Mouse (Mus musculus): ENCODE measurements around the gene Sema5b.

Sema5b gene

DNA sequence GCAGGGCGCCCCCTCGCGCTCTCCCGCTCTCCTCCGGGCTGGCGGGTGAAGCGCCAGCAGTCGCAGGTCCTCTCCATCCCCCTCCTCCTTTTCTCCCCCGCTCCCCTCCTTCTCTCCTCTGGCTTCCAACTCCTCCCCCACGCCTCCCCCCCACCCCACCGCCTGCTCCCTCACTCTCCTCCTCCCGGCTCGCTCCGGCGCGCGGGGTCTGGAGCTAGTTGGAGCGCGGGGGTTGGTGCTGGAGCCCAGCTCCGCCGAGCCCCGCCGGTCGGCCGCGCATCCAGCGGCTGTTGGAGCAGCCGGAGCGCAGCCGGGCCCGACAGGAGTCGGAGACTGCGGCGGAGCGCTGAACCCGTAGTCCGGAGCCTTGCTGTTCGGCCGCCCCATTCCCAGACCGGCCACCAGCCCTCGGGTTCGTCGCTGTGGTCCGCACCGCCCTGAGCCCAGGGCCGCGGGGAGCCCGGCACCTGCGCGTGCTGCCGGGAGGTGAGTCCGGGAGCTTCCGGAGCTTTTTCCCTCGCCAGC lies at the start of gene Sema5b:
Gene Sema5b (plus strand): TSS at position 29 of the 525 bp plus-strand sequence.
- DNase-seq: peak; percentile 89

DNA sequence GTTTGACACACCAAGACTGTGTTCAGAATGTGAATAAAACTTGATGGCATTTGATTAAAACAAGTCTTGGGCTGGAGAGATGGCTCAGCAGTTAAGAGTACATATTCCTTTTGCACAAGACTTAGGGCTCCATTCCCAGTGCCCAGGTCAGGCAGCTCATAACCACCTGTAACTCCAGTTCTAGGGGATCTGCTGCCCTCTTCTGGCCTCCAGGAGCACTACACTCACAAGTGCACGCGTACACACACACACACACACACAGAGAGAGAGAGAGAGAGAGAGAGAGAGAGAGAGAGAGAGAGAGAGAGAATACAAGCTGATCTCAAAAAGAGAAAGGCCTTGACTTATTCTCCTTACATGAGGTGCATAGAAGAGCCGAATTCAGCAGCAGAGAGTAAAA lies 40.6 kb upstream of the Sema5b start:
- no peak for DNase-seq

DNA sequence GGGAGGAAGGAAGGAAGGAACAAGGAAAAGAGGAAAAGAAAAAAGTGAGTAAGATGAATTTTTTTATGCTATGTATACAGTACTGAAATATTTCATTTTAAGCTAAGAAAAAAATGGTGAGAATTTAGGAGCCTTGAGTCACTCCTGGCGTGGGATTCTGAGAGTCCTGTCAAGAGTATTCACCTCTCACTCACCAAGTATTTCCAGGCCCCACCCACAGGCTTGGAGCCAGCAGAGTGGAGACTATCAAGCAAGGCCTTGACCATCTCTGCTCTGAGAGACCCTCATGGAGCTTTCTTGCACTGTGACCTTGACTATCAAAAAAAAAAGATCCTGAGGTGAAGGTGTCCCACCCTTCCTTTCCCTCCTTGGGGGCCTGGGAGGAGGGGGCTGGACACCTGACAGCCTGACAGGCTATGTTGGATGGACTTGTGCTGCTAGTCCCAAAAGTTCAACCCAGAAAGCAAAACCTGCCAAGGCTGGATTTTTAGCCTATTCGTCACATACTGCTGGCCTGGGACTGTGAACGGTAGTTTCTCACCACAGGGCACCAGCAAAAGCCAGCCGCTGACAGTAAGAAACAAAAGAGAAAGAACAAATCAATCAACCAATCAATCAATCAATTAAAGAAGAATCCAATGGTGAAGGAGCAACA lies 39.7 kb upstream of the Sema5b start:
- DNase-seq: no peak

DNA sequence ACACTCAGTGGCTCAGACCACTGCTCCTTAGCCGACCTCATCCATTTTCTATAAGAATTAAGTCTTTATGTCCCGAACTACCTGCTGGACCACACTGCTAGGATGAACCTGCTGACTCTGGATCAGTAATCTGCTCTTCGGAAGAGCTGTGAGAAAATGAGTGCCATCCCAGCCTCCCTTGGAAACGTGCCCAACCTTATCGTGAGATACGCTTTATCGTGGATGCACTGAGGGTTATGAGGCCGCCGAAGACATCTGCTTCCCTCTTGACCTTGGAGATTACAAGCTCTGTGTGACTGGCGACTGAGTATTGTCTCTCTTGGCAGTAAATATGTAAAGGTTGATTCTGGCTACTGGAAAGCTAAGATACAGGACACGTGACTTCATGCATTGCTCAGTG lies 38.5 kb upstream of the Sema5b start:
- no peak for DNase-seq

DNA sequence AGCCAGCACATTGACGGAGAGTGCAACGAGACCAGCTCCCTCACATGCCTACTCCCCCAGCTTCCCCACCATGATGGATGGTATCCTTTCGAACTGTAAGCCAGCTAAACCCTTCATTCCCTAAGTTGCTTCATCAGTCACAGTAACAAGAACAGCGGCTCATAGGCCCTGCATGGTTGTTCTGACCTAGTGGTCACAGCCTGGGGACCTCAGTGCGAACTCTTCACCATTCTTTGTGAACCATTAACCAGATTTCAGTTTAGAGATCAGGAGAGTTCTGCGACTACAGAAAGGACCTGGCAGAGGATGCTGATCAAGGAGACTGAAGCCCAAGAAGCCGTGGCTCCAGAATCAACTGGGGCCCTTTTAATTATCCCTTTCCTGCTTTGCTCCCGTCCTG lies 36.7 kb upstream of the Sema5b start:
- no peak for DNase-seq

GRCm38 (mm10) chr16:35505786-35506185 lies 35.2 kb upstream of the Sema5b start:
- no peak for DNase-seq

DNA sequence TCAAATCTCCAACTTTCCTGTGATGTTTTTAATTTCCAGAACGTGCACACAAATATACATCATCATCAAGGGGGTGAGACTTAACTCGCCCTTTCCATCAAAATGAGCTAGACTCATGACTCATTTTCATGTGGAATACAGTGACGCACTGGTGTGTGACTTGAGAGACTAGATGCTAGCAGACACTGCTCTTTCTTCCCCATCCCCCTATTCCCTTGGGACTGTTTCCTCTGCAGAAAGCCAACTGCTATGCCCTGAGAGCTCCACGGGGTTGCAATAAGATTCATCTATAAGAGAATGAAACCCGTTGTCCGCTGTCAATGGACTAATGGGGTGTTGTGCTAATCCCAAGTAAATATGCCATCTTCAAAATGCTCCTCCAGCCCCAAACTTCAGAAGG lies 32.4 kb upstream of the Sema5b start:
- DNase-seq: no peak

DNA sequence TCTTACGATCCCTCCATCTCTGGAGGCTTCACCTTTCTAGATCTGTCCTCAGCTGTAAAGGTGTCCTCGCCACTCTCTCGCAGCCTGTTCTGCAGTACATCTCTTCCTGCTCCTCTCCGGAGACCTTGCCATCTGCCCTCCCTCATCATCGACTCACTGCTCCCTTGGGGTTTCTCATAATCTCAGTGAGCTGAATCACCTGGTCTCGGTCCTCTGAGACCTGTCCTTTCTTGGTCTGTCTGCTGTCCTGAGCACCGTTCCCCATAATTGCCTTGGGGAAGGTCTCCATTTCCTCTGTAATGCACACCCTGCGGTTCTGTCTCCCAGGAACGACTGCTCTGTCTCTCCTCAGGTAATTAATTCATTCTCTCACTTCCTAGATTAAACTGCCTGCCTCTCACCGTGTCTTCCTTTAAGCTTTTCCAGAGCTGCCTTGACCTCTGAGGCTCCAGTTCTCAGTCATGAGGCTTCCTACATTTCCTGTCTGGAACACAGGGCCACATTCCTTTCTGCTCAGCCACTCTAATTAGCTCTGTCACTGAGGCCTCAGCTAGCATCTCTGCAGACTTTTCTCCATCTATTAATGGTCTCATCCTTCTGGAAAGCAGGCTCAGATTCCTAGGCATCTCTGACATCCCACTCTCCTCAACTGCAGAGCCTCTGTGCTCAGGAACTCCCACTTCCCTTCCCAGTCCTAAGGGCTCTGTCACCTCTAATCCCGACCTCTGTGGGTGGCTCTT lies 31.4 kb upstream of the Sema5b start:
- no peak for DNase-seq

DNA sequence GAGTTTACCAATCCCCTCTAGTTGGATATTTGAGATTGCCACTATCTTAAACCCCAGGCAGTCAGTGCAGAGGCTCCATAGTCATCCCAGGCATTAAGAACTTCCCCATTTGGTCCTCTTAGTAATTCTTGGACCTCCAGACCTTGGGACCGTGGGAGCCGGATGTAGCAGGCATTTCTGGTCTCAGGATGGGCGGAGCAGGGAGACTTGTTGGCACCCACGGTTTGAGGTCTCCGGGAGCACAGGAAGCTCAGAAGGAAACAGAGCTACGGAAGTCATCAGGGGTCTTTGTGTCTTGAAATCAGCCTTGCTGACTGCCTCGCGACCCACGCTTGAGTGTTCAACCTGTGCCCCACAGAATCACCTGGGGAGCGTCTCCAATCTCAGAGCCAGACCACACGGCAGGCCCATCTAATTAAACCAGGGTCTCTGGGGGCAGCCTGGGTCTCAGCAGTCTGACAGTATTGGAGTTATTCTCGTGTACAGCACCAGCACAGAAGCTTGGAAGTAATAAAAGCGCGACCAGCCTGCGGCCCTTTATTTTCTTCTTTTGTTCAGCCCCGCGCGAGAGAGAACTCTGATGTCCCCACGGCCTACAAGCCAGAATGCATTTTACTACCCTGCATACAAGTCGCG lies 24.9 kb upstream of the Sema5b start:
- DNase-seq: no peak

- DNase-seq: peak; percentile 59
These were observed 22.7 kb upstream of the Sema5b start for GRCm38 (mm10) chr16:35517976-35518951.

GRCm38 (mm10) chr16:35519245-35519644 lies 21.7 kb upstream of the Sema5b start:
- no peak for DNase-seq

DNA sequence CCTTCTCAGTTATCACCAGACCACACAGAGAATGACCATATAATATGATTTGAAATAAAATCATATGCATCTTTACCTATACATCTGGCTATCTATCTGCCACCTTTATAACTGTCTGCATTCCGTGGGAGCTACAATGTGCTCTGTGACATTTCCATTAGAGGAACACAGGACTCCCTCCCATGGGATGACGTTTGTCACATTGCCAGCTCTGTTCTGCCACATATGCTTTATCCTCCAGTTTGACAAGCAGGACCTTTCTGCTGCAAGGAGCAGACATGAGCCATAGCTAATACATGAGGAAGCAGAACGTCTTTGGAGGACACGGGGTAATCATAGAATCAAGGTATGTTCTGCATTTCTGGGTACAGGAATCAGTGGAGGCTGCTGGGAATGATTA lies 16.7 kb upstream of the Sema5b start:
- DNase-seq: no peak

DNA sequence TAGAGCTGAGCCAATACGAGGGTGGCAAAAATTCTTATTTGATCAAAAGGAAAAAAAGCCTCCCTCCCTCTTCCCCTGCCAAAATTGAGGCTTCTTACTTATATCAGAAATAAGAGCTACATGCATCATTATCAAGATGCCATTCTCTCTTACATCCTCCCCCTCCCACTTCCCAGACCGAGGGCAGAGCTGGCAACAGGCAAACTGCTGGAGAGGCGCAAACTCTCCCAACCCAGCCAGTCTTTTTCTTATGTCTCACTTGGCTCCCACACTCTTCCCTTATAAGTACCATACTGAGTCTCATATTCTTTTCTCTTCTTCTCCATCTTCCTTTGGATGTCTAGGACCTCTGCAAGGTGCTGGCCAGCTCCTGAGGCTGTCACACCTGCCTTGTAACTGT lies 6.3 kb upstream of the Sema5b start:
- DNase-seq: no peak

DNA sequence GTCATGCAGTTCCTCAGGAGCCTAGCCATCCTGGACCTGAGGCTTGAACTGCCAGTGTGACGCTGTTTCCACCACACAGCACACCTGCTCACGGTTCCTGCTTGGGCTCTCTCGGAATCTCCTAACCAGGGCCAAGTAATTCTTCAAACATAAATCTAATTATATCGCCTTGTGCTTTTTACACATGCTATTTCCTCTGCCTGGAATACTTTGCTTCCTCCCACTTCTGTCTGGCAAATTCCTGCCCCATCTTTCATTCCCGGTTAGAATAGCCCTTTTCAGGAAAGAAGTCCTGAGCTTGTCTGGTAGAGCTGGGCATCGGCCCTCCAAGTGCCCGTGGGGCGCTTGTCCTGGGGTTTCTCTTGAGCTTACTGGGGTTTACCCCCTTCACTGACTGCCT lies 3.3 kb upstream of the Sema5b start:
- DNase-seq: no peak

DNA sequence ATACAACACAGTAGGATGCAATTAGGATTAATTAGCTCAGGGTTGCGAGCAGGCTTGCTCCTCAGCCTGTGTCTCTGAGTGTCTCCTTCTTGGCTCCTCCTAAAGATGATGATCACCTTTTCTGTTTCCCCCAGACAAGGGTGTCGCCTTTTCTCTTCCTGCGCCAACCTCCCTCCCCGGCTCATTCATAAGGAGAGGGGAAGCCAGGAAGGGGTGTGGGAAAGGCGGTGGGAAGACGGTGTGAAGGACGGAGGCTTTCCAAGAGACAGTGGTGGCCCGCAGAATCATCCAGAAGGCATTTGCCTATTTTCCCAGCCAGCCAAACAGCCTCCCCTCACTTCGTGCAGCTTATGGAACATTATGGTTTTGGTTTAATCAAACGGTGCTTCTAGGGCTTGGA lies 1.9 kb upstream of the Sema5b start:
- no peak for DNase-seq

- peak; percentile 86 for DNase-seq
These were observed 420 bp upstream of the Sema5b start for GRCm38 (mm10) chr16:35540333-35541116.

- peak; percentile 69 for DNase-seq
These were observed 896 bp downstream of the Sema5b start for GRCm38 (mm10) chr16:35541661-35542420.

DNA sequence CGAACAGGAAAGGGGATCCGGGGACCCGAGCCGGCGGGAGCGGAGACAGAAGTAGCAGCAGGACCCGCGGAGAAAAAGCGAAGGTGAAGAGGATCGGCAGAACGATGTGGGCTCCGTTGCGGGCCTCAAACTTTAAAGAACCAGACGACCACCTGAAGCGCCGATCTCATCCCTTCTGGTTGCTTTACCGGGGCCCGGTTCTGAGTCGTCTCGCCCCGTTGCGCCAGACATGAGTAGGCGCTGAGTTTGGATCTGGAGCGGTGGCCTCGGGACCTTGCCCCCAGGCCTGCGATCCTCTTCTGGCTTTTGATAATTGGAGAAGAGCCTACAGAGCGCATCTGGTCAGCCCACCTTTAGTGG lies 1.5 kb downstream of the Sema5b start:
- DNase-seq: no peak

DNA sequence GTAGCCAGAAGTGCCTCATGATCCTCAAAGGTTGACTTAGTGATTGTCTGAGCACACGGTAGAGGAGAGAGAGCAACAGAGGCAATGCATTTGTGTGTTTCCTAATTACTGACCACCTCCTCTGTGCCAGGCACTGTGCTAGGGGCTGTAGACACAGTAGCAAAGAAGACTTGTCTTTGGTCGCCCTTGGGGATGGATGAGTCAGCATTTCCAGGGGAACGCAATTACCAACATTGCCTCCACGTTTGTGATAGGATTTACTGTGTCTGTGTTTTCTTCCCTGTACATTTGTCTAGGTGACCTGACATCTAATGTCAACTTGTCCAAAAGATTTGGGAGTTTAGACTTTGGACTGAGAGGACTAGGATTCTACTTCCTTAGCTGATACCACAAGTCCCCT lies 4.8 kb downstream of the Sema5b start:
- no peak for DNase-seq

GRCm38 (mm10) chr16:35547966-35548365 lies 7.0 kb downstream of the Sema5b start:
- DNase-seq: no peak

- DNase-seq: no peak
These were observed 8.4 kb downstream of the Sema5b start for GRCm38 (mm10) chr16:35549354-35549753.
